Mouse (Mus musculus): Measurements from ENCODE around the gene Nrxn3. TPM values are rescaled to one million over a fixed set of nuclear protein-coding genes. Genes with fewer than 3 reads are reported as not detected.

The Nrxn3 gene
- total RNA-seq, 2 experiments from 2014 or later: 0.60 to 0.67 TPM

DNA sequence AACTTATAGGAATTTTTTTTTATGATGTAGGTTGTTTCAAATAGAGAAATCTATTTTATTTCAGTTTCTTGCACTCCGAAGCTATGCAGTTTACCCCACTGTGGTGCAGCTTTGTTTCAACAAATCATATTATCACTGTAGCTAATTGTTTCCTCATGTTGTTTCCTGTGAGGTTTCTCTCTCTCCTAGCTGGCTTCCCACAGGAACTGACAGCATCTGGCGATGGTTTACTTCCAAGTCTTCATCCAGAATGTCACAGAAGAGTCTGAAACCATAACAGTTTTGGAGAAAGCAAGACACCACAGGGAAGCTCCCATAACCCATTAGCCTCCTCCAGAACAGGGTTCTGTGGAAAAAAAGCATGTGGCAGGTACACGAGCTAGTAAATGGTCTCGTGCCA is 564.4 kb downstream of the Nrxn3 start:
- DNase-seq: peak; percentile 10 to 15
- intact Hi-C loops (cut with DNase I): no loop called here

DNA sequence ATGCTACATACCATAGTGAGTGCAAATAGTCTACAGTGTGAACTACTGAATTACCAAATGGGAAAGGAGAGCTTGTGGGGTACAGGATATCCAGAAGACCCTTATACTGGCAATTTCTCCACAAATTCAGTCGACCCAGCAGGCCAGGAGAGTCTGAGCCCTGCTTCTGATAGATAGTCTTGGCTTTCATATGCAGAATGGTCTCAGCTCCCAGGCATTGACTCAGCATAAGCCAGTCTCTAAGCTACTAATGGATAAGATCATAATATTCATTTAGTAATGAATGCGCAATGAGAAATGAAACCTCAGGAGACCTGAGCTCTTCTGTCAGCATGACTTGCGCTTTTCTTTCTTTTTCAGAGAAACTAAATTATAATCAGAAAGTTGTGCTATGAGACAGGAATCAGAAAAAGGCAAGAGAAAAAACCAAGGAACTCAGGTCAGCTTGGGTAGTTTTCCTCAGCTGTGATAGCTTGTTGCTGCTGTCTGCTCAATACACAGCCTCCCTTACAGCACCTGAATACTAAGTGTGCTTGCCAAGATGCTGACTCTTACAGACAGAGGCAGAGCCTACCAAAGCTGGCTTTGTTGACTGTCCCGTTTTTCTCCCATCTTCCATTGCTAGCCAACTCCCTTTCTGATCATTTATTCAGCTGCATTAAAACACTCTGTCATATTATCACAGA is 567.1 kb downstream of the Nrxn3 start:
- intact Hi-C loops (cut with DNase I): no loop called here
- no peak for DNase-seq

DNA sequence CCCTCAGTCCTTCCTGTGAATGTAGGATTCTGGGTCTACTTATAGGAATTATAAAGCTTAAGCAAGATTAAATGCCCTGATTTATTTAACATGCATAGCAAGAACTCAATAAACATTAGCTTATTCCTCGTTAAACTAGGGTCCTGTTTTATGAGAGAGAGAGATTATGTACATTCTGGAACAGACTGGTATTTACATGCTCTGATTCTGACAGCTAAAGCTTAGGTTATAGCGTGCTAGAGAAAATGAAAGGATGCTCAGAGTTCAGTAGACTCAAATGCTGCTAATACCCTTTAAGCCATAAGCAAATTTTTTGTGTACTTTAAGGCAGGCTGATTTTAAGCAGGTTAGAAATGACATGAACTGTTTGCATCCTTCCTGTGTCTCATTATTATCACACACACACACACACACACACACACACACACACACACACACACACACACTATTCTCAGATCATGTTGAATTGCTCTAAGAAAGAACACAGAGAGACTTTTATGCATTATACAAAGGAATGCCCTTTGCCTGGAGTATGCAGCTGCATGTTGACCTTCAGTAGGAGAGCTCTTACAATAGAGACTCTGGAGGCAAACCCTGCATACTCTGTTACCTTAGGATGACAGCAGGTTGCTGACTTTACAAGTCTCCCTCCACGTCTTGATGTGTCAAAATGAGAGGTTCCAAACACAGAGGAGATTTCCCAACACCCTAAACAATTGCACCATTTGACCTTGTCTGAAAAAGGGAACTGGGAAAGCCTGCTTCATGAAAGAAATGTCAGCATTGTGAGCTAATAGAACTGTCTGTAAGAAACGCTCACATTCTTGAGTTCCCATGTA is 568.3 kb downstream of the Nrxn3 start:
- no peak for DNase-seq
- intact Hi-C loops (cut with DNase I): no loop called here

DNA sequence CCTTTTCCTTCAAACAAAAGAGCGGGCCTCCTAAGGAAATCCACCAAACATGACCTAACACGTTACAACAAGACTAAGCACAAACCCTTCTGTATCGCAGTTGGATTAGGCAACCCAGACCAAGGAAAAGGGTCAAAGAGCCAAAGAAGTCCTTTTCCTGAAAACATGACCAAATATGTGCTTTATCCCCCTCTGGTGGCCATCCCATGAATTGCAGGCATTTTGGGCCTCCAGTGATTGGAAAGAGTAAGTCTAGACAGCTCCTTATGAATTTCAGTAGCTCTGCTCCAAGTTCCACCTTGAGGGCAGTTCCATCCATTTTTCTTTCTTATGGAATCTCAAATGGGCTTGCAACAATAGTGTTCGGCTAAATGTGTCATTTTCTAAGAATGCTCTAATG is 579.3 kb downstream of the Nrxn3 start:
- intact Hi-C loops (cut with DNase I): loop anchor here (5.0 to 10.0 kb wide), 3 partner anchors 310 to 897 kb away; no protein-coding TSS in a partner anchor
- peak; percentile 55 to 78 for DNase-seq

DNA sequence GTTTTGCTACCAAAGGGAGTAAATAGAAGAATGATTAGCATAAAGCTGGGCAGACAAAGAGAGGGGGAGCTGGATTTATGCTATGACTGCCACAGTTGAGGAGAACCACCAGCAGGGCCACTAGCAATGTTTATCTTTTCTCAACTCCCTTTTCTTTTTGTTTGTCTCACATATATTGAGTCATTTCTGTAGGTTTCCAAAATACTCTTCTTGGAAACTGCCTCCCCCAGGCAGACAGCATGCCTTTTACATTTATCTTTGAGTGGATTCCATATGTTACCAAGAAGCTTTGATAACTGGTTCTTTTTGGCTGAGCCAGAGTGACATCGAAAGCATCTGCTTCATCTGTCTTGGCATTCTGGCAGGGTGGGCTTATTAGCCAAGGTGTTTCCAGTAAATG is 587.5 kb downstream of the Nrxn3 start:
- DNase-seq: no peak
- intact Hi-C loops (cut with DNase I): no loop called here

DNA sequence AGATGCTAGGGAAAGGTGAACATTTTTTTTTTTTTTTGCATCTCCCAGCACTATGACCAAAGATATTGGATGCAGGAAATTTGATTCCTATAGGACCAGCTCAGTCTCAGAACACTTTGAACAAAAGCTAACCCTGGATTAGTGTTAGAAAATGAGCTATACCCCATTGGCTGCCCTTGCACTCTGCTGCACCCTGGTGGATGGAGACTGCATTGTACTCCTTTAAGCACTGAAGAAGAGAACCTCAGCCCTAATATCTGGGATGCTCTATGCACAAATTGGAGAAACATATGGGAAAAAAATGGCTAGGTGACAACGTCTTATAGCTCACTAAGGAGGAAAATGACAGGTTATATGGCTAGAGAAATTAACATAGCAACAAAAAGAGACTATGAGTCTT is 589.9 kb downstream of the Nrxn3 start:
- intact Hi-C loops (cut with DNase I): no loop called here

DNA sequence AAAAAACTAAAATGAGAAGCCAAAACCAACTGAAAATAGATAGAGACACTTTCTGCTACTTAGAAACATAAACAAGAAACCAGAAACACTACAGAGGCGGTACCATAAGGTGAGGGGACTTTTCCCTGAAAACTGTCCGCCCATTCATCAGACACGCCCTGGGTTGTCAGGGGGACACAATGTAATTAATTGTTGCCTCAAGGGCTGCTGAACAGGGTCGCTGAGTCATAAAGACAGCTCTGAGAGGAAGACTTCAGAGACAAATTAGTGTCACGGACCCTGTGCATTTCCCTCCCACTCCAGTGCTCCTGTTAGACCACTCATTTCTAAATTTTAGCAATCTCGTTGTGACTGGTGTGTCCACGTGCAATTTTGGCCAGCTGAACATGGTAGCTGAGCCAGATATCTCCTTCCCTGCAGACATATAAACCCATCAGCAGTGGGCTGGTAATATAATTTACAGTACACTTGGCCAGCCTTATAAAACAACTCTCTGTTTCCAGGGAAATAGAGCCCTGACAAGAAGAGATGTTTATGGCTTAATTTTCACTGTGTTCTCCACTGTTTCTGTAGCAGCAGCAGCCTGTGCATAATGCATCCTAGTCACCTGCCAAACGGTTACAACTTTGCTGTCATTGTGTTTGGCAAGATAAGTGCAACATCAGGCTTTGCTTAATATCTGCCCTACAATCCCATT is 603.3 kb downstream of the Nrxn3 start:
- intact Hi-C loops (cut with DNase I): no loop called here
- no peak for DNase-seq

More for the DNA sequence above, 589.9 kb downstream of the Nrxn3 start:
- DNase-seq: peak; percentile 4 to 28

DNA sequence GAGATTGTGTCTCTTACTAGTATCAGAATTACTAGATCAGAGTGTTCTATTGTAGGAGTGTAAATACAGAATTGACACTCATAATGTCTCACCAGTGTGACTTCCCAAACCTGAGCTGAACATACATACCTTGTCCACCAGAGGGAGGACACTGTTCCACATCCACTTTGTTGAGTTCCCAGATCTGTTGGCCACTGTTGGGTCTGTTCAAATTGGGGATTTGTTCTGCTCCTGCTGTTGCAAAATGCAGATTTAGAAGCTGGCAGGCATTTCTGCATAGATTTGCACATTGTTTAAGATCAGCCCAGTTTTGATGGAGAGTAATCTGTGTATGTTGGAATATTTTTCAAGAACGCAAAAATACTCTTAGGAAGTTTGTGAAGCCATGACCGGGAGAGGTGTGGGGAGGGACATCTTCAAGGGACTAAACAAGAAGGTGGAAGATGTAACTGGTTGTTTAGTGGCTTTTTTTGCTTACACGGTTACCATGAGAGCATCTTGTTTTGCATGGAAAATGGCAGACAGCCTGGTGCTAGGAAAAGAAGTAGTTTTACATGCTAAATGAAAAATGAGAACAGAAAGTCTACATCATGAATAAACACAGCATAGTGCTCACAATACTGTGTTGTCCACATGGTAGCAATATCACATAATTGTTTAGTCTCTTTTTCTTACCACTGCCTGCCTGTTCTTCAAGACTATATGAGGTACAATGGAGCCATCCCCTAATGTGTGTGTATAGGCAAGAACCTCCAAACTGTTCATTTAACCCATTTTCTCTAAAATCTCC is 609.0 kb downstream of the Nrxn3 start:
- intact Hi-C loops (cut with DNase I): loop anchor here (2.0 kb wide), 1 partner anchor 119 kb away; no protein-coding TSS in a partner anchor
- DNase-seq: no peak

DNA sequence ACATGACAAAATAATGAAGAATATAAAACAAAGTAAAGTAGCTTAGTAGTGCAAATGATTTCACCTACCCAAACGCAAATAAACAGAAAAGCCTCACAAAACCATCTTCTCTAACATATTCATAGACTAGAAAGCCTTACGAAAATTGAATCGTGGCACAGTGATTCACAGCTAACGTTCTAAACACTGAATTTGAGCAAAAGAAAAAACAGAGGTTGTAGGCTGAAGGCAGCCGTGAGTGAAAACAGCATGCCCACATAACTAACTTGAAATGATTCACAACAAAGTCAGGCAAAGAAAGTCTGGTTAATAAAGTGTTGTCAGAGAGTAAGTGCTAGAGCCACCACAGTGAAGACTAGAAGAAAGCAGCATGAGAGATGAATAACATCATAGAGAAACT is 610.8 kb downstream of the Nrxn3 start:
- DNase-seq: no peak
- intact Hi-C loops (cut with DNase I): no loop called here

DNA sequence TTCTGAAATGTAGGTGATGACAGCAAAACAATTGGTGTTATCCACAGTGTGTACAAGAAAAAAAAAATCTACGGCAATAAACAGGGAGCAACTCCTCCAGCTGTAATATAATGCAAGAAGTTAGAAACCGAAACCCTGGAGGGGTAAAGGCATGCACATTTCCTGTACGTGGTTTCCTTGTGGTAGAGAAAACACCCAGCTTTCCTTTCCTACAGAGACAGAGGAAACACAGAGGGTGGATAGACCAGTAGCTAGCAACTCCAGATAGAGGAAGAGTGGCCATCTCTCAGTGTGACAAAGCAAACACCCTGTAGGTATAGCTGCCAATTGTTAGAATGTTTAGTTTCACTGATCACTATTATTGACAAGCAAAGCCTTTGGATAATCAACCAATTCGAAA is 642.2 kb downstream of the Nrxn3 start:
- intact Hi-C loops (cut with DNase I): no loop called here
- no peak for DNase-seq

DNA sequence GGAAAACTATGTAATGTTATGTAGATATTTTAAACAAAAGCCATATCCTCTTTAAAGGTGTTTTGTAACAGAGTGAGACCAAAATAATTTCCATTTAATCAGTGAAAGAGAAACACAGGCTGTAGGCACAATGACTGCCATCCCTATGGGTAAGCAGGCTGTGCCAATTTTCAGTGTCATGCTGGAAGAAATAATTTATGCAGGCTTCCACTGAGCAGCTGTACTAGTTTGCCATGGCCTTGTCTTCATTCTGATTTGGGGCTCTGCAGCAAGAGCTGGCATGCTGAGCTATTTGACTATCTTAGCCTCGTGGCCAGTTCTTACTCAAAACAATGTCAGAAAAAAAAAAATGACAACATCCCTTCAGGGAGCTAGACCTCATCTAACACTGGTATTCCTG is 647.3 kb downstream of the Nrxn3 start:
- intact Hi-C loops (cut with DNase I): no loop called here
- DNase-seq: no peak

DNA sequence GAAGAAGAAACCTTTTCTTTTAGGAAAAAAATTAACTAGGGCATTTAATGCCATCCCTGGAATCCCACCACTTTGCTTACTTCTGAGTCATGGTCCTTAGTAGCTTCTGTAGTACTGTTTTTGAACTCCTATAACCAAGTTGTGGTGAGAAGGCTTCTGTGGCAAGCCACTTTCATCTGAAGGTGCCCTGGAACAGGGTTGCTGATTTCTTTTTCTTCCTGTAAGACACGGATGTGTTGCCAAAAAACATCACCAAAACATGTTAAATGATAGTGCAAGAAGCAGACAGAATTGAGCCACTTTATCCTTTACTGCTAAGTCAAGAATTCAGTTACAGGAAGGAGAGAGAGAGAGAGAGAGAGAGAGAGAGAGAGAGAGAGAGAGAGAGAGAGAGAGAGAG is 653.9 kb downstream of the Nrxn3 start:
- intact Hi-C loops (cut with DNase I): no loop called here
- DNase-seq: no peak

DNA sequence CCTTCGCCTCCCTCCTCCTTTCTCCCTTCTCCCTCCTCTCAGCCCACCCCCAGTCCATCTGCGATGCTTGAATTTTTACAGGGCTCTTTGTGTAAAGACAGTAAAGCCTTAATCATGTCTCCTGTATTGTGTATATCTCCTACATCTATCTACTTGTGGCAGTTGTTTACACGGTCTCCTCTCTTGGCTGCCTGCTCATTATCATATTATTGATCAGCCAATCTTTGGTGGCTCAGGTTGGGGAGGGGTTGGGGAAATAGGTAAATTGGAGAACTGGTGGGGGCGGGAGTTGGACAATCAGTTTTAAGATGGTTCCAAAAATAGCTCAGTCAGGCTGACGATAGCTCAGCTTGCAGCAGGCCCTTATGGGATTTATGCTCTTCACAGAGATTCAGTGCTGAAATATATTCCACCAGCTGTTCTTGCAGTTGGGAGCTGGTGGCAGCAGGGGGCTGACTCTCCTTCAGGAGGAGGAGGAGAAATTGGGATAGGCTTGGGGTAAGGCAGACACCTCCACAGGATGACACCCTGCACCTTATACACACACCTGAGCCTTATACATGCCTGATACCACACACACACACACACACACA is 654.5 kb downstream of the Nrxn3 start:
- intact Hi-C loops (cut with DNase I): no loop called here
- no peak for DNase-seq

DNA sequence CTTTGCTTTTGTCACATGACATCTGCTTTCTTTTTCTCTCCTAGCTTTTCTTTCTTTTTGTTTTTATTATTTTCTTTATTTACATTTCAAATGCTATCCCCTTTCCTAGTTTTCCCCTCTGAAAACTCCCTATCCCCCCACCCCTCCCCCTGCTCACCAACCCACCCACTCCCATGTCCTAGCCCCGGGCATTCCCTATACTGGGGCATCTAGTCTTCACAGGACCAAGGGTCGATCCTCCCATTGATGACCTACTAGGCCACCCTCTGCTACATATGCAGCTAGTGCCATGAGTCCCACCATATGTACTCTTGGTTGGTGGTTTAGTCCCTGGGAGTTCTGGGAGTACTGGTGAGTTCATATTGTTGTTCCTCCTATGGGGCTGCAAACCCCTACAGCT is 655.0 kb downstream of the Nrxn3 start:
- DNase-seq: no peak
- intact Hi-C loops (cut with DNase I): no loop called here

DNA sequence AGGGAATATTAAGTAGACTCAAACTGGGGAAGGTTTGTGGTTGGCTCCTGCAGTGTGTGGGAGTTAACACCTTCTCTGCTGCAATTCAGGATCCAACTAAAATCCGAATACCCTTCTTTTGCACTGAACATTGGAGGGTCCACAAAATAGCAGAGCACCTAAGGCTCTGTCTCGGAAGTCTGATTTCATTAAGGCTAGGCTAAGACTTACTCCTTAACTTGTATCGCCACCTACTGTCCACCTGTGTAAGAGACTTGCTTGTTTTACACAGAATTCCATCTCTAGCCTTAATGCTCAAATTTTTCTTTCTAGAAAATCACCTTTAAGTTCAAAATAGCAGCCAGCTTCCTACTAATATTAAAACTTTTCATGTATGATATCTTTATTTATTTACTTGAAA is 660.6 kb downstream of the Nrxn3 start:
- intact Hi-C loops (cut with DNase I): loop anchor here (5.0 kb wide), 1 partner anchor 391 kb away; no protein-coding TSS in a partner anchor

DNA sequence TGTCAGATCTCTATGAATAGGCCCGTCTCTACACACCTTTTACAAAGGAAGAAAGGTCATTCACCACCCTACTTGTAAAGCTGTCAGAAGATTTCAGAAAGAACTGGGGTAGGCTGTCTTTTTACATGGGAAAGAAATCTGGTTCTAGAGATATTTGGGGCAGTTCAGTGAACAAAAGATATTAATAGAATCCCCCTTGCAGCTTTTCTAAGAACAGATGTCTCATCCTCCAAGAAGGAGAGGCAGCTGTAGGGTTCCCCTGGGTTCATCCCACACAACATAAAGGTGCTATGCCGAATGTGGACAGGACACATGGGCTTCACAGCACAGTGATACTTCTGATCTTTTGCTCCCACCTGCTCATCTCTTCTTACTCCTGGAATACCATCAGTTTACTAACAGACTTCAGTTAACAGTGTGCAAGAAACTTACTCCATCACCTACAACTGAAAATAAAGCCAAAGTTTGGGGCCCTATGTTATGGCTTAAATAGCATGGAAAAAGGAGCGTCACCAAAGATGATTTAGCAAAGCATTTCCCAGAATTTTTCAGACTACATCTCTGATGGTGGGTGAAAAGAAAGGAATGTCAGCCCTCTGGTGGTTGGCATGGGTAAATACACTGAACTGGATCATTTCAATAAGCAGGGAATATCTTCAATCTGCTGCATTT is 672.6 kb downstream of the Nrxn3 start:
- intact Hi-C loops (cut with DNase I): no loop called here
- peak; percentile 2 to 23 for DNase-seq

More for the DNA sequence above, 660.6 kb downstream of the Nrxn3 start:
- peak in 1 of 2 experiments; percentile 2 for DNase-seq

DNA sequence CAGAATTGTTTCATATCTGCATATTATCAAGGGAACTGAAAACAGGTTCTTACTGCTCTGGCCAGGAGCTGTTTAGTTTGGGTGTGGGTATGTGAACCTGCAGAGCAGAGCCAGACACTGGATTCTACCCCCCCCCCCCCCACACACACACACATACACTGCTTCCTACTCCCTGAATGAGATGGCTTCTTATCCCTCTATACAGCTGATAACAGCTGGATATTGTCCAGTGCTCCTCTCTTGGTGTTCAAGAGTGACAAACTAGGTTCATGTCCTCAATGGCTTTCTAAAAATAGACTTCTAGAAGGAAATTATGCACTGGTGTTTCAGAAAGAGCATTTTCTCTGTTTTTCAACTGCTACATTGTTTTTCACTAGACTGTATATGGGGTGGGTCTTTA is 713.8 kb downstream of the Nrxn3 start:
- DNase-seq: peak in 1 of 2 experiments; percentile 2

DNA sequence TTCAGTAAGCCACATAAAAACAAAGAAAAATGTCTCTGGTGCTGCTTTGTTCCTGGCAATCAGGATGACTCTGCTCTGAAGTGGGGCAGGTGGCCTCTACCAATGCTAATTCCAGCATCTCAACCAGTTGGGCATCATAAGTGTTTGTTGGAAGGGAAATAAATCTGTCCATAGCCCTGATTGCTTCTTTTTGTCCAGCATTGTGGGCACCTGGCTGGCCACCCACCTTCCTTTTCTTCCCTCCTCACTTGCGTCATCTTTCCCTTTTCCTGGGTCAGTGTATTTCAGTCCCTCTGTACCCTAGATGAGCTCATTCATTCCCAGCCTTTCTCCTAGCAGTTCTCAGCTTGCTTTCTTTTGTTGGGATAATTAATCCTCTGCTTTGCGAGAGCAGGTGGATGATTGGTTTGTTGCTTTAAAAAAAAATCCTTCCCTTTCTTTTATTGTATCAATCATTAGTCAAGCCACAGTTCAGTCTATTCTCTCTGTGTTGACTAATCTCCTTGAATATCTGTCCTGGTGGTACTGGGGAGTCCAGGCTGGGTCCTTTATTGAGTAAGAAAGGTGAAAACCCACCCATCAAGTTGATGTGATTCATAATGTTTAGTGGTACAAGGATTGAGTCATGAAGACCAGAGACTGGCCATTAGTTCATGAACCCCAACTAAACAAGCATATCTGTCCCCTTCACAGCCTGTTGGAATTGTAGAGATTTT is 719.8 kb downstream of the Nrxn3 start:
- intact Hi-C loops (cut with DNase I): no loop called here

More for the DNA sequence above, 713.8 kb downstream of the Nrxn3 start:
- intact Hi-C loops (cut with DNase I): no loop called here

More for the DNA sequence above, 719.8 kb downstream of the Nrxn3 start:
- no peak for DNase-seq

Data from heart, postnatal 10 days (tissue).